Mouse (Mus musculus) ovary, postnatal 10 days (tissue): Measurements from ENCODE around the gene Spon2.

ENCODE experiments used
- DNase-seq: peaks from one replicate; pipeline ENCODE4 v3.0.0; 2022; ENCODE audit warnings: low spot score

Gene Spon2

DNA sequence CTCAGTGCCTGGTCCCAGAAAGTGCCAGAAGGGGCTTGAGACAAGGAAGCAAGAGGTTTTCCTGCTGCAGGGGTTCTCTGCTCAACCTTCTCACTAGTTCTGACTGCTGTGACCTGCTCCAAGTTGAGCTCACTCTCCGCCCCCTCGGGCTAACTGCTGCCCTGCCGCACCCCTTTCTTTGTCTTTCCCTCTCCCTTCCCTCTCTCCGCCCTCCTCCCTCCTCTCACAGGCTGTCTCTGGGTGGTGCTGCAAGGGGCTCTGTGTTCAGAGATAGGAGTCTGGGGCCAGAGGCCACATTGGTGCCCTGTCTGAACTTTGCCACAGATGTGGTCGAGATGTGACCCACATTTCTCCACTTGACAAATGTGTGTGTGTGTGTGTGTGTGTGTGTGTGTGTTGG is at the start of gene Spon2:
Gene Spon2 (minus strand): TSS at position 375 of the 400 bp plus-strand sequence.
- no peak for DNase-seq

- no peak for DNase-seq
Observed at GRCm38 (mm10) chr5:33254416-33254815, 36.2 kb upstream of the Spon2 start.

DNA sequence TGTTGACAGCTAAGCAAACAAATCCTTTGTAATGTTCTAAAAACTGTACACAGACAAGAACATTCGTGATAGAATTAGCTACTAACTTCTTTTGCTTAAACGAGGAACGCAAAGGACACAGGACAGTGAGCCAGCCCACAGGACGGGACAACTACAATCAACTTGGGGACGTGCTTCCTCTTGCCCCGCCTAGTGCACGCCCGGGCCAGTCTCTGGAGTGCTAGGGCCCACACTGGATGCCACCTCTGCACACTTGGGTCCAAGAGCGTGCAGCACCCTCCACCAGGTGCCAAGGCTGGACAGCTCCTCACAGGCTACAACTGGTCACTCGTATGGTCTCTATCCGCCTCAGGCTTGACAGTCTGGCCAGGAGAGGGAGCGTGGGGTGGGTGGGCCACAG is 29.9 kb upstream of the Spon2 start:
- DNase-seq: no peak

GRCm38 (mm10) chr5:33247387-33247786 is 29.1 kb upstream of the Spon2 start:
- no peak for DNase-seq

DNA sequence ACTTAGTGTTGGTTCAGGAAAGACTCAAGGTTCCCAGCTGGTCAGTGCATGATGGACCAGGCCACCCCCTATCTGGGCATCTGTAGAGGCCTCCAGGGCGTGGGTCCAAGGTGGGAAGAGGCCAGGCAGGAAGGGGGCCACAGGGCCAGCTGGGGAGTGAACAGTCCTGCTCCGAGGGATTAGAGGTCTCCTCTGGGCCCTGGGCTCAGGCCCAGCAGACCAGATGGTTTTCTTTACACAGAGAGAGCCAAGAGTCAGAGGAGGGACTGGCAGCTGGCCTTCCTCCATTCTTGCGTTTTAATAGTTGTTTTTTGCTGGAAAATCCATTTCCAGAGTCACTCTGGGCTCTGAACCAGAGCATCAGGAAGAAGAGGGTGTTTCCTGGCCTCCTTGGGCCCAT is 27.4 kb upstream of the Spon2 start:
- peak; percentile 48 for DNase-seq

DNA sequence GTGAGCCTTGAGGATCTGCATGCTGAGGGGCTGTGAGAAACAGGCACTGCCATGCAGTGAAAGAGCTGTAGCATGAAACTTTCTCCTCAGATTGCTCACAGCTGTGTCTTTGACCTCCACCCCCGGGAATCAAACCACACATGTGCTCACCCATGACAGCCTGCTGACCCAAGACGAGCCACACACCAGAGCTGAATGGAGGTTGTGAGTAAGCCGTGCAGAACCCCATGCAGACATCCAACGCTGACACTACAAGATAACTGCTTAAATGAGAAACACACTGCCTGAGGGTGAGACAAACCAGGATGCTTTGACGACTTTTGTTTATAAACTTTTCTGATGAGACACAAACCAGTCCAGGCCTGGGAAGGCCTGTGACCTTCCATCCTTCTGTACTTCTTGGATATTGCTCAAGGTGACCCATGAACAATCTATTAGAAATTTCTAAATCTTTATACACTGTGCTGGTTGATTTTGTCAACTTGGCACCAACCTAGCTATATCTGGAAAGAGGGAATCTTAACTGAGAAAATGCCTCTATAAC is 26.2 kb upstream of the Spon2 start:
- DNase-seq: no peak

DNA sequence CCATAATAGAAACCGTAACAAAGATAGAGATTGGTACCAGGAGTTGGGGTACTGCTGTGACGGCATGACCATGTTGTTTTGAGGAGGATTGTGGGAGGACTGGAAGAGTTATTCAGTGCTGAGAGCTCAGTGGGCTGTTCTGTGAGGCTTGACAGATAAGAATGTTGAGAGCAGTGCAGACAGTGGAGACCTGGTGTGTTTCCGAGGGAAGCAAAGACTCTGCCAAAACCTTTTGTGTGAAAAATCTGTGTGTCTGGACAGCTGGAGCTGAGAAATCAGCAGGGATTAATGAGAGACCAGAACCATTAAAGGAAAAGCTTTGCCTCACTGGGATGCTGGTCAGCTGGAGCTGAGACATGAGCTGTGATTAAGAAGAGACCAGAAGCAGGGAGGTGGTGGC is 21.7 kb upstream of the Spon2 start:
- no peak for DNase-seq

GRCm38 (mm10) chr5:33239111-33239714 is 21.0 kb upstream of the Spon2 start:
- DNase-seq: no peak

GRCm38 (mm10) chr5:33238256-33238645 is 20.0 kb upstream of the Spon2 start:
- DNase-seq: no peak

- DNase-seq: no peak
Observed at GRCm38 (mm10) chr5:33237600-33238255, 19.5 kb upstream of the Spon2 start.

GRCm38 (mm10) chr5:33234391-33235031 is 16.3 kb upstream of the Spon2 start:
- no peak for DNase-seq

- no peak for DNase-seq
Observed at GRCm38 (mm10) chr5:33232791-33233190, 14.5 kb upstream of the Spon2 start.

- DNase-seq: no peak
Observed at GRCm38 (mm10) chr5:33230285-33230684, 12.0 kb upstream of the Spon2 start.

DNA sequence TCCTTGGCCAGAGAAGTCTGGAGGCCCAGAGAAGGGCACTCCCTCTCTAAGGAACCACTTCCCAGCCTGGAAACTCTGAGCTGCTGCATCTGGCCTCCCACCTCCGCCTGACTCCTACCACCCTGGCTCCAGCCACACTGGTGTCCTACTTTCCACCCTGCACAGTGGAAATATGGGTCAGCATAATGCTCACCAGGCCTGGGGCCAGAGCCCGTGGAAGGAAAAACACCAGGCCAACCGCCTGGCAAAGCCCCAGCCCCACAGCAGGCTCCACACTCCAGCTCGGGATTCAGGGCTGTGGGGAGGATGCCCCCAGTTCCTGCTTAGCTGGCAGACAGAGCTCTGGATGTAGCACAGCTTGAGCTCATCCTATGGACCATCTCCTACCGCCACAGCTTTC is 10.2 kb upstream of the Spon2 start:
- DNase-seq: no peak

DNA sequence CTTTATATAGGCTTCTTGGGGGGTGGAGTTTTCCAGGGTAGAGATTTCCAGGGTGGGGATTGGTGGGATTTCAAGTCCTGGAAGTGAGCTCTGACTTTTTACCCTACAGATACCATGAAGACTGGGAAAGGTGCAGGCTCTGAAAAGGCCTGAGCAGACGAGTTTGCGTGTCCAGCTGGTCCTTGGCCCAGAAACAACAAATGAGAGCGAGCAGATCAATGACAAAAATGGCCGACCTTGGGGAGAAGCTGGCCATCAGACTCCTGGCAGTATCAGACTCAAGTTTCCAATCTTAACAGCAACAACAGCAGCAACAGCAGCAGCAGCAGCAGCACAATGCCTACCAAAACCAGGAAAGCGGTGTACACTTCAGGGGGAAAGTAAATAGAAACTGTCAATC is 7.4 kb upstream of the Spon2 start:
- DNase-seq: no peak

DNA sequence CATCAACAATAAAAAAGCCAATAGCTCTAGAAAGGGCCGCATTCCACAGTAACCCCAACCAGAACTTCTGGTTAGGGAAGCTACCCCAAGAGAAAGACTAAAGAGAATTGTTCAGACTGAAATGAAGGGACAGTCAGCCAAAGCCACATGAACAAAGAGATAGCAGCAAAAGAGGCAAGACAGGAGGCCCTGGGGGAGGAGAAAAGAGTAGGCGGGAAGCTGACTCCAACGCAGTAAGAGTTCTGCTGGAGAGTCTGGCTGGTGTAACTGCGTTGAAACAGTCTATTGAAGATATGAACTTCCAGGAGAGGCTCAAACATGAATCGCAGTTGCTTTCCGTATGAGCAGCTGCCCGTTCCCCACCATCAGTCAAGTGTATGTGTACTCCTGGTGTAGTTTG is 6.2 kb upstream of the Spon2 start:
- no peak for DNase-seq

DNA sequence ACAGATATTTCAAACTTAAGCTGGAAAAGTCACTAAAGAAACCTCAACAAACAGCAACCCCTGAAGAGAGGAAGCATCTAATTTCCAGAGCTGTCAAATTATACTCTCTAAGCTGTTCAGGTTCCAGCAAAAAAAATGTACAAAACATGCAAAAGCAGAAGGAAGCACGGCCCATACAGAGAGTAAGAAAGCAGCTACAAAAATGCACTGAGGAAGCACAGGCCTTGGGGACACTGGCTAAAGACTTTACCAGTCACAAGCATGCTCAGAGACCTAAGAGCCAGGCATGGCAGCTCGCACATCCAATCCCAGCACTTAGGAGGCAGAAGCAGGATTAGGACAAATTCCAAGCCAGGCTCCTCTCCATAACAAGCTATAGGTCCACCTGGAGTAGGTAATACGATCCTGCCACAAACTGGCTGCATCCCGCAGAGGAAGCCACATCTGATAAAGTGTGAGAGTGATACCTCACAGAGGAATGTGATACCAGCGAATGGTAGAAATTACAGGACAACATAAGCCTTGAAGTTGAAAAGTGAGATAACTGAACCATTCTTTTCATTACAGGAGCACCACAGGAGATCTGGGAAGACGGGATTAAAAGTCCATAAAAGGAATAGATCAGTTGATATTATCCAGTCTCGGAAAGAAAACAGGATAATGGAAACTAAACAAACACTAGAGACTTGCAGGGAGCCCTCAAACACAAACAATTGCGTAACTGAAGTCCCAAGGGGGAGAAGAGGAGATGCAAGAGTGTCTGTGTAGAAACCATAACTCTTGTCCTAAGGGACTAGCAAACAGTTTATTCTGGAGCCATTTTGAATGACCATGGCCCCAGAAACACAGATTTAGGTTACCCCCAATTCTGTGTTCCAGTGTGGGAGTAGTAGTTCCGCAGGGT is 4.8 kb upstream of the Spon2 start:
- DNase-seq: no peak

GRCm38 (mm10) chr5:33222389-33222788 is 4.1 kb upstream of the Spon2 start:
- DNase-seq: no peak

DNA sequence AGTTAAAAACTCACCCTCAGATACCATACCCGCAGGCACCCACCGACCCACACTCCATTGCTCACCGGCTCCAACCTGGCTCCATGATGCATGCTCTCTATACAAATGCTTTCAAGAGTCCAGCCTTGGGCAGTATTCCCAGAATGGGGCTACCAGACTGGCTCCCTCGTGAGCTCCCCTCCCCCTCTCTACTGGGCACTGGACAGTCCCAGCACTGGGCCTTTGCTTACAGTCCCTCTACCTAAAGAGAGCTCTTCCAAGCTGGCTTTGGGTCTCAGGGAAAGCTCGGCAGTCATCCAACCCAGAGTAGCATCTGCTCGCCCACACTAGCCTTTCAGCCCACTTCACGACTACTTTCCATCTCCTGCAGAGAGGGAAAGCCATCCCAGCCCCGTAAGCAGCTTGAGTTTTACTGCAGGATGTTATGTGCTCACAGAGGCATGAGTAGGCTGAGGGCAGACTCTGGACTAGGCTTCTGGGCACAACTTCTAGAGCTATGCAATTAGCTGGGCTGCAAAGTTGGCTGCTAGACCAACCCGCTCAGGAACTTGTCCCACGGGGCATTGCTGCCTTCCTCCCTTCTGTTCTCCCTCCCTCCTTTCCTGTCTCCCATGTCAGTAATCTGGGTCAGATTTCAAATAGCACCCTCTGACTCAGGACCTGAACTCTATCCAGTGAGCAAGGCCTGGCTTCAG is 2.2 kb upstream of the Spon2 start:
- no peak for DNase-seq

GRCm38 (mm10) chr5:33219831-33220230 is 1.6 kb upstream of the Spon2 start:
- DNase-seq: no peak

DNA sequence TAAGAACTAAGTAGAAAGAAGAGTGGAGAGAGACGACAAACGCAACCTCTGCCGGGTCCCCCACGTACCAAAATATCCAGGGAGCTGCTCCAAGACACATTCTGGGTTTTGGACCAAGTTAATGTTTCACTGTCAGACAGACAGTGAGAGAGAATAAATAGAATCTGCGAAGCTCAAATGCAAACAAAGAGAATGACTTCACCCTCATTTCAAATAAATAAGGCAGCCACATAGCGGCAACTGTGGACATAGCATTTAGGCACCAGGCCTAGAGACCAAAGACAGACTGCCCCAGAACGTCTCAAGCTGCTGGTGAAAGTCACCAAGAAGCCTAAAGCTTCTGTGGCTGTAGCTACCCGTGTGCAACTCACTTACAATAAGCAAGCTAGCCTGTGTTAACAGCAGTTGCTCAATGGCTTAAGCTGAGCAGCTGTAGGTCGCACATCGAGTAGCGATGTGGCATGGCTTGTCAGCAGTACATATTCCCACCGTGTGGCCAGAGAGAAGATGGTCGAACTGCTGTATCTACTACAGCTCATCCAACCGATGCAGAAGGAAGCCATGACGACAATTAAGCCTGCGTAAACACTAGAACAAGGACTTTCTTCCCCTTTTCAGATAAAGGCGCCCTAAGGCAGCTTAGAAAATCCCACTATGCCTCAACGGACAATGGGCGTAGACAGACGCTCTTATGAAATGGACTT is 643 bp upstream of the Spon2 start:
- DNase-seq: no peak
